Mouse (Mus musculus) liver, postnatal 0 days (tissue): Measurements from ENCODE around the gene Zbtb7b.

Experiments
- CTCF ChIP-seq: sonication (generic); IDR thresholded peaks from 2 replicates; pipeline ENCODE4 v1.5.1; 2016; ENCODE audit warnings: antibody characterized with exemption, low read depth
- EP300 ChIP-seq: IDR thresholded peaks from 2 replicates; pipeline ENCODE4 v1.6.1; 2016; ENCODE audit warnings: antibody characterized with exemption, low read depth, mild to moderate bottlenecking

GRCm38 (mm10) chr3:89328623-89329022, 66.0 kb downstream of the Zbtb7b start:
- TF ChIP-seq CTCF (no peak), EP300 (no peak)
